Mouse (Mus musculus) layer of hippocampus, adult 11-12 months (tissue): ENCODE results near the gene Rpl3l.
A peak's percentile ranks its signal among the peaks of the same experiment; 100 is the strongest.

Source experiments
- DNase-seq: peaks from one replicate; pipeline ENCODE4 v3.0.0; 2022; ENCODE audit warnings: low spot score

The Rpl3l gene

GRCm38 (mm10) chr17:24742307-24742706 lies 14.7 kb downstream of the Rpl3l start:
- peak; percentile 53 for DNase-seq

- no peak for DNase-seq
Observed at GRCm38 (mm10) chr17:24743896-24744295, 16.3 kb downstream of the Rpl3l start.

GRCm38 (mm10) chr17:24744381-24744780 lies 16.8 kb downstream of the Rpl3l start:
- DNase-seq, result no peak

- peak; percentile 91 for DNase-seq
Observed at GRCm38 (mm10) chr17:24745526-24746497, 18.2 kb downstream of the Rpl3l start.

GRCm38 (mm10) chr17:24746986-24747385 lies 19.4 kb downstream of the Rpl3l start:
- no peak for DNase-seq

GRCm38 (mm10) chr17:24751528-24751927 lies 23.9 kb downstream of the Rpl3l start:
- no peak for DNase-seq

- no peak for DNase-seq
Observed at GRCm38 (mm10) chr17:24752415-24753394, 25.1 kb downstream of the Rpl3l start, which contains the start of gene Hs3st6. TSS of gene Hs3st6 (plus strand) at chr17:24752988.

GRCm38 (mm10) chr17:24757394-24757793 lies 29.8 kb downstream of the Rpl3l start:
- no peak for DNase-seq

GRCm38 (mm10) chr17:24761121-24761520 lies 33.5 kb downstream of the Rpl3l start:
- no peak for DNase-seq

GRCm38 (mm10) chr17:24765016-24765905 lies 37.6 kb downstream of the Rpl3l start:
- DNase-seq, result no peak

- DNase-seq, result no peak
Observed at GRCm38 (mm10) chr17:24766266-24766875, 38.8 kb downstream of the Rpl3l start.

- DNase-seq, result no peak
Observed at GRCm38 (mm10) chr17:24769146-24769545, 41.5 kb downstream of the Rpl3l start.

- DNase-seq, result no peak
Observed at GRCm38 (mm10) chr17:24773241-24773640, 45.6 kb downstream of the Rpl3l start.

- DNase-seq, result no peak
Observed at GRCm38 (mm10) chr17:24775173-24775572, 47.6 kb downstream of the Rpl3l start.

- DNase-seq, result no peak
Observed at GRCm38 (mm10) chr17:24777073-24777472, 49.5 kb downstream of the Rpl3l start.

- no peak for DNase-seq
Observed at GRCm38 (mm10) chr17:24780821-24781220, 53.2 kb downstream of the Rpl3l start.
